Mouse (Mus musculus) macrophage (primary cell): ENCODE measurements around the gene Bicc1. TPM values are rescaled to one million over a fixed set of nuclear protein-coding genes. Genes with fewer than 3 reads are reported as not detected.
"Not testable (repeated sequence)": the region's sequence is repeated elsewhere in the genome, so short reads cannot be mapped to it uniquely, and the experiment has no call there.

Experiments
- H3K27ac ChIP-seq: fragments of 350-480 bp; formaldehyde crosslinking; 2 replicates; pipeline ENCODE4 v1.9.0; 2021
- H3K36me3 ChIP-seq: fragments of 350-480 bp; formaldehyde crosslinking; 2 replicates; pipeline ENCODE4 v1.9.0; 2021; ENCODE audit errors: inconsistent target
- H3K4me3 ChIP-seq: fragments of 350-480 bp; formaldehyde crosslinking; 2 replicates; pipeline ENCODE4 v1.9.0; 2021; ENCODE audit errors: inconsistent target
- H3K79me2 ChIP-seq: fragments of 350-480 bp; formaldehyde crosslinking; 2 replicates; pipeline ENCODE4 v1.9.0; 2021; ENCODE audit errors: inconsistent target
- WGBS: methylation state at CpG from one replicate; pipeline ENCODE4 v1.1.7; 2026; ENCODE audit warnings: inconsistent platforms; ENCODE audit not compliant: missing documents; 5-methylcytosine and 5-hydroxymethylcytosine counted together
- polyA plus RNA-seq: library from polyadenylated mRNA; stranded (reverse); fragments of 250-400 nt; gene quantifications from 3 replicates; pipeline ENCODE4 v1.2.4, GENCODE M21; 2018; ENCODE audit warnings: inconsistent platforms

The Bicc1 gene
- polyA plus RNA-seq, 1 experiment from 2014 or later: not detected

GRCm38 (mm10) chr10:70952770-70953147, 206.7 kb downstream of the Bicc1 start:
- H3K79me2 ChIP-seq: no peaks in the 10 kb centered on the region
- 68% methylated on average over 5 of the region's 5 CpGs for WGBS
- H3K36me3 ChIP-seq: no peaks in the 10 kb centered on the region
- no peak overlapping the region for H3K4me3 ChIP-seq
- no peak overlapping the region for H3K27ac ChIP-seq

DNA sequence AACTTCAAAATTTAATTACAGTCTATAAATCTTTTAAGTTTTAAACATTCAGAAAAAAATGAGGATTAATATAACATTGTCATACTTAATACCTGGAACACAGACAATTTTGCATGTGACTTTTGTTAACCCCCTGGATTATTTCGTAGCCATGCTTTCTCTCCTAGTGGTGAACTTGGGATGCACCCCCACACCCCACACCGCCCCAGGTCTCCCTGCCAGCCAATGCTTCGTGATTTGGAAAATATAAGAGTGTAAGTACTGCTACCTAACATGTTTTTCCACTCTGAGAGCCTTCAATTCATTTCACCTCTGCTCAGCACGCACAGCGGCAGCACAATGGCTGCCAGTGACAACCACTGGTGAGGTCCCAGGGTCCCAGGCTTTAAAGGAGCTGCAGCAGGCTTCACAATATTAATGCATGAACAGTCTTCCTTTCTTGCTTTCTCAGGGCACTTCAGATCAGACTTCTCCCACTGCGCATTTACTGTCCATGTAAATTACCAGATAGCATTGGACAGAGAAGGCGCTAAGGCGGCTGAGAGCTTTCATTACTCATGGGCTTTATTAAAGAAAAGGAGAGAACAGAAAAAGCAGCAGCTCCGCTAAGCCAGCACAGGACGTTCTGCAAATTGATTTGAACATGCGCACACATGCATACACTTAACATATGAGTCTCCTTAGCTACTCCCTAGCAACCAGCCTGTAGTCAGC, 207.3 kb downstream of the Bicc1 start:
- no peak overlapping the region for H3K27ac ChIP-seq
- WGBS: 88% methylated on average over 11 of the region's 11 CpGs
- H3K36me3 ChIP-seq: no peaks in the 10 kb centered on the region
- no peak overlapping the region for H3K4me3 ChIP-seq
- H3K79me2 ChIP-seq: no peaks in the 10 kb centered on the region

DNA sequence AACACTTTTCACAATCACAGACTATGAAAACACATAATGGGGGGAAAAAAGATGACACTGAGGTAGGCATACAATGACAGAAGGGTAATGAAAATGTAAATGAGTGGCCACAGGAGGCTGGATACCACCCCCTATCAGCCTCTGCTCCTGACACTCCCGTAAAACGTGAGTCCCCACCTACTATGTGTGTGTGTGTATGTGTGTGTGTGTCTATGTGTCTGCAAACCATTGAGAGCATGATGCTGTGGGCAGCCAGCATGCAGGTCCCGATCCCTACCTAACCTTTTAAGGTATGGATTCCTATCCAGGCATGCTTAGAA, 209.4 kb downstream of the Bicc1 start:
- Histone ChIP-seq H3K79me2 (no peaks in the 10 kb centered on the region), H3K27ac (no peak overlapping the region), H3K4me3 (no peak overlapping the region), H3K36me3 (no peaks in the 10 kb centered on the region)
- 80% methylated on average over 3 of the region's 3 CpGs for WGBS

- H3K79me2 ChIP-seq: no peaks in the 10 kb centered on the region
- 60% methylated on average over 23 of the region's 23 CpGs for whole genome bisulfite sequencing
- no peak overlapping the region for H3K4me3 ChIP-seq
- no peaks in the 10 kb centered on the region for H3K36me3 ChIP-seq
- no peak overlapping the region for H3K27ac ChIP-seq
Measured at GRCm38 (mm10) chr10:70949254-70950104, 210.0 kb downstream of the Bicc1 start.

DNA sequence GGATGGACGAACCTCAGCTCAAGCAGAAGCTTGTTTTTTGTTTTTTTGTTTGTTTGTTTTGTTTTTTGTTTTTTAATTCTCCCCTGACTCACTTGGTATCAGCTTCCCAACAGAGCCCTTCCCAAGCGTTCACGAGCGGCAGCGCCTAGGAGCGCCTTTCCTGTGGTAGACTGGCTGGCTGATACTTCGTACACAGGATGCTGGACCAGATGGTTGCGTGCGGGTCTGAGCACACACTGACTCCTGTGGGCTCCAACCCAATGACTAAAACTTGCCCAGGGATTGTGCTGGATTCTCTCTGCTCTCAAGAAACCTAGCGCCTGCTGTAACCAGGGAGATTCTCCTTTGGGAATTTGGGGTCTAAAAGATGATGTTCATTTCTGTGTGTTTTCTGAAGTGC, 211.2 kb downstream of the Bicc1 start:
- no peak overlapping the region for H3K4me3 ChIP-seq
- WGBS: 95% methylated on average over 10 of the region's 10 CpGs
- H3K79me2 ChIP-seq: no peaks in the 10 kb centered on the region

GRCm38 (mm10) chr10:70946121-70946520, 213.4 kb downstream of the Bicc1 start:
- H3K27ac ChIP-seq, H3K79me2 ChIP-seq, H3K36me3 ChIP-seq, H3K4me3 ChIP-seq: not testable (repeated sequence)
- 86% methylated on average over 13 of the region's 13 CpGs for WGBS

More for the DNA sequence above, 211.2 kb downstream of the Bicc1 start:
- Histone ChIP-seq H3K27ac (no peak overlapping the region), H3K36me3 (no peaks in the 10 kb centered on the region)

DNA sequence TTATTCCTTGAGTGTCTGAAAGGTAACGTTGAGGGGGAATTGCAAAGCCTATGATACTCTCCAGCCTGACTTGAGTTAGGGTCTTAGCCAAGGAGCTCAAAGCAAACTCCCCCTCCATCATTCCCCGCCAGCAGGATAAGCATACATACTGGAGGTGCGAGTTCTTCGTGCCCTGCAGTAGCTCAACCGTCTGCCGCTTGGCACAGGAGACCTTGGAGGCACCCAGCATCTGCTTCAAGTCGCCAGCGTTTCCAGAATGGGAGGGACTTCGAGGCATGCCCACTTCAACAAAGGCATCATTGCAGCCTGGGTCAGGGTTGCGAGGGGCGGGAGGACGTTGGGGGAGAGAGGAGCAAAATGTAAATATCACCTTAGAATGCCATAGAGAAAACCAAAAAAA, 214.4 kb downstream of the Bicc1 start:
- no peak overlapping the region for H3K4me3 ChIP-seq
- no peaks in the 10 kb centered on the region for H3K36me3 ChIP-seq
- H3K27ac ChIP-seq: no peak overlapping the region
- 89% methylated on average over 12 of the region's 12 CpGs for WGBS
- no peaks in the 10 kb centered on the region for H3K79me2 ChIP-seq

DNA sequence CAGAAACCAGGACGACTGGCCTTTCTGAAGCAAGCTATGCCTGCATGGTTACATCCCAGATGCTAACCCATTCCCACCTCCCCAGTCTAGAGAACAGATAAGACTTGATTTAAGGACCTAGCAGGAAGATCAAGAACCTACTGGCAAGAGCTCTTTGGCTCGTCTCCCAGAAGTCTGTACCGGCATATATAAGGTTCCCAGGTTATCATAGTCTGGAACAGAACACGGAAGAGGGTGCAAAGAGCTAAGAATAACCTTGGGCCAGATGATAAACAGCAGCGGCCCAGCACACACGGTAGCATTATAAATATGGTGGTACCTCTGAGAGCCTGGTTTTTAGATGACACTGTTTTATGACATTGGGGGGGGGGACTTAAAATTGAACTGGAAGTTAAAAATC, 217.9 kb downstream of the Bicc1 start:
- H3K27ac ChIP-seq: no peak overlapping the region
- no peak overlapping the region for H3K4me3 ChIP-seq
- 89% methylated on average over 6 of the region's 6 CpGs for WGBS
- no peaks in the 10 kb centered on the region for H3K79me2 ChIP-seq
- no peaks in the 10 kb centered on the region for H3K36me3 ChIP-seq

- Histone ChIP-seq H3K27ac (no peak overlapping the region), H3K36me3 (no peaks in the 10 kb centered on the region), H3K79me2 (no peaks in the 10 kb centered on the region), H3K4me3 (no peak overlapping the region)
- WGBS: 88% methylated on average over 12 of the region's 12 CpGs
Measured at GRCm38 (mm10) chr10:70939751-70940150, 219.7 kb downstream of the Bicc1 start.

GRCm38 (mm10) chr10:70937450-70937849, 222.1 kb downstream of the Bicc1 start:
- no peaks in the 10 kb centered on the region for H3K36me3 ChIP-seq
- no peak overlapping the region for H3K4me3 ChIP-seq
- 86% methylated on average over 6 of the region's 6 CpGs for WGBS
- H3K27ac ChIP-seq: no peak overlapping the region
- no peaks in the 10 kb centered on the region for H3K79me2 ChIP-seq

- H3K27ac ChIP-seq: no peak overlapping the region
- H3K79me2 ChIP-seq: no peaks in the 10 kb centered on the region
- 80% methylated on average over 3 of the region's 3 CpGs for WGBS
- H3K4me3 ChIP-seq: no peak overlapping the region
- H3K36me3 ChIP-seq: no peaks in the 10 kb centered on the region
Measured at GRCm38 (mm10) chr10:70936008-70936407, 223.5 kb downstream of the Bicc1 start.

DNA sequence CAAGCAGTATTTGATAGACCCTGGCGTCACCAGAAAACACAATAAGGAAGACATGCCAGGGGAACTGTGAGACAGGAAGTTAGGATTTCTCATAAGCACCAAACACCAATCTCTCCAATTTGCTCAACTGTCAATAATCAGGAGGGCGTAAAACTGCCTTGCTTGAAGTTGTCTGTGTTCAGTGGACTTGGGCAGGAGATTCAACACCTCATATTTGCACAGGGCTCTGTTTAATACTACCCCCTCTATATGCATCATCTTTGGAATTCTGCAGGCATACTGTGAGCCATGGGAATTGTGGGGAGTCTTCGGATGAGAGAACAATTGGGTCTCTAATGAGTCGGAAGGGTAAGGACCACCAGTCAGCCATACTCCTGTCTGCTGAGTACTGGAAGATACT, 233.4 kb downstream of the Bicc1 start:
- H3K79me2 ChIP-seq: no peaks in the 10 kb centered on the region
- WGBS: 88% methylated on average over 4 of the region's 4 CpGs
- no peak overlapping the region for H3K27ac ChIP-seq
- no peaks in the 10 kb centered on the region for H3K36me3 ChIP-seq
- H3K4me3 ChIP-seq: no peak overlapping the region

DNA sequence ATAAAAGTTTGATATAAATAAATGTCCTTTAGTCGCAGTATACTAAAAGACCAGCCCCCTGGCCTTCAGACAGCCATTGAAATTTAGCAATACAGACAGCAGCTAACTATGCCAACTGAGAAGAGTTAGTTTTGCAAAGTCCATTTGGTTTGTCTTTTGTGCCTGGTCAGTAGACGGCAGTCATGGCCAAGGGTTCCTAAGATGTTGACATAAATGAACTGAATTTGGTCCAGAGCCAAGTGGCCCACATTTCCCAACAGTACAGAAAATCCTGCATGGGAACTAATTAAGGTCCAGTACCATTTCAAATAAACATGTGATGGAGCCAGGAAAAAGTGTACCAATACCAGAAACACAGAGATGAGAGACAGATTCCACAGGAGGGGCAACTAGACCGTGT, 235.2 kb downstream of the Bicc1 start:
- no peak overlapping the region for H3K27ac ChIP-seq
- no peak overlapping the region for H3K4me3 ChIP-seq
- WGBS: 90% methylated on average over 3 of the region's 3 CpGs
- no peaks in the 10 kb centered on the region for H3K36me3 ChIP-seq
- no peaks in the 10 kb centered on the region for H3K79me2 ChIP-seq

DNA sequence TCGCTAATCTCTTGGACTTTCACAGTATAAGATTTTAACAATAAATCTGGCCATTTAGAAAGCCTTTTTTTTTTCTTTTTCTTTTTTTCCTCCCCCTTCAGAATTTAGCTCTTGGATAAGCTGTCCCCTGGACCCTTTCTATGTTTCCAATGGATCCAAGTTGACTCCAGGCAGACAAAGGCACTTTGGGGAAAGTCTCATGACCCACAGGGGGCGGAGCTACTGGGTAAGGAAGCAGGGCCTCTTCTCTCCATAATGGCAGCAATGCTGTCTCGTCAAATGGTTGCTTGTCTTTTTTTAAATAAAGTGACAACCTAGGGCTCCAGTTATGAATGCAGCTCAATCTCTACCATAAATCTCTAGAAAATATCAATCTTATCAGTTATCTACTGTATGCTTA, 235.6 kb downstream of the Bicc1 start:
- 82% methylated on average over 3 of the region's 3 CpGs for WGBS
- H3K79me2 ChIP-seq: no peaks in the 10 kb centered on the region
- H3K36me3 ChIP-seq: no peaks in the 10 kb centered on the region
- H3K27ac ChIP-seq: no peak overlapping the region
- no peak overlapping the region for H3K4me3 ChIP-seq

GRCm38 (mm10) chr10:70921481-70921880, 238.0 kb downstream of the Bicc1 start:
- Histone ChIP-seq H3K36me3 (no peaks in the 10 kb centered on the region), H3K4me3 (no peak overlapping the region), H3K27ac (no peak overlapping the region), H3K79me2 (no peaks in the 10 kb centered on the region)
- WGBS: 81% methylated on average over 6 of the region's 6 CpGs
